Mouse (Mus musculus) embryonic stem cell, embryonic (primary cell): Measurements from ENCODE around the gene Esrra.

ENCODE experiments used
- CTCF ChIA-PET, 4 experiments: fragments of 300-600 bp in 2 of 4; fragments of 350-600 bp in 2 of 4; sonication (Branson Sonifier 250); formaldehyde crosslinking; loops; one replicate each; lab custom pipeline; 2022; ENCODE audit warnings: inconsistent platforms in 2 of 4; lab: Charles Lee
- POLR2A ChIA-PET, 4 experiments: fragments of 300-600 bp in 2 of 4; fragments of 350-600 bp in 2 of 4; sonication (Branson Sonifier 250); formaldehyde crosslinking; loops; one replicate each; lab custom pipeline; 2022; ENCODE audit warnings: antibody characterized with exemption in 4 of 4, inconsistent platforms in 1 of 4; lab: Charles Lee

The Esrra gene

DNA sequence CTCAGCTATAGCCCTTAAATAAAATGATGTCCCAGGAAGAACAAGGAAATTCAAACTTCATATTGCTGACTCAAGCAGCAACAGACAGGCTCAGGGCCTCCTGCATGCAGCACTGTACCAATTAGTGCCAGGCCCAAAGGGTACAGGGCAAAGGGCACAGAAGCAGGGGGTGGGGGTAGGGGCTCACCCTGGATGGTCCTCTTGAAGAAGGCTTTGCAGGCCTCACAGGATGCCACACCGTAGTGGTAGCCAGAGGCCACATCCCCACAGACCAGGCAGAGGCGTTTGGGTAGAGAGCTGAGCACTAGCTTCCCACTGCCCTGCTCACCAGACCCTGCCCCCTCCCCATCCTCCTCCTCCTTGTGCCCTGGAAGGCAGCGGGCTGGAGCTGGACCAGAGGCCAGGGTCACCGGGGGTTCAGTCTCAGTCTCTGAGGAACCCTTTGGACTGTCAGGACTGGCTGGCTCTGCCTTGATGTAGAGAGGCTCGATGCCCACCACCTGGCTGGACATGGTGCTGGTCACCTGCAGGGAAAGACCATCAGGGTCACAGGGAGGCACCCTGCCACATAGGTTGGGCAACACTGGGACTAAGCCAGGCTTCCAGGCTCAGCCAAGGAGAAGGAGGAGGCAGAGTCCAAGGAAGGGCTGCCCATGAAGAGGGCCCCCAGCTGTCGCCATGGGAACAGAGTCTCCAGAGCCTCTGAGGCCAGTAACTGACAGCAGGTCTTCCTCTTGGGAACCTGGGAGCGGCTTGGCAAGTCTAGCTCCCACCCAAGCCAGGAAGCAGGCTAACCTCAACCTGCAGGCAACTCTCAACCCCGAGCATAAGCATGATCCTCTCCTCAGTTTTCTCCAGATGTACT, 1.5 kb downstream of the Esrra start:
- POLR2A ChIA-PET, result interaction anchor here in 3 of 4 experiments (0.7 to 7.1 kb wide), 15 partner anchors 9 to 192 kb away, joined by 3 to 58 read pairs (median 5); partner anchors contain the start of genes Trmt112 (in 3 of the 3), Bad (in 2 of the 3), Gpr137 (in 2 of the 3) and Prdx5 (in 2 of the 3)
- CTCF ChIA-PET, result interaction anchor here in 3 of 4 experiments (0.6 to 1.5 kb wide), 4 partner anchors 20 to 54 kb away, joined by 3 to 5 read pairs (median 4); no protein-coding TSS in a partner anchor

DNA sequence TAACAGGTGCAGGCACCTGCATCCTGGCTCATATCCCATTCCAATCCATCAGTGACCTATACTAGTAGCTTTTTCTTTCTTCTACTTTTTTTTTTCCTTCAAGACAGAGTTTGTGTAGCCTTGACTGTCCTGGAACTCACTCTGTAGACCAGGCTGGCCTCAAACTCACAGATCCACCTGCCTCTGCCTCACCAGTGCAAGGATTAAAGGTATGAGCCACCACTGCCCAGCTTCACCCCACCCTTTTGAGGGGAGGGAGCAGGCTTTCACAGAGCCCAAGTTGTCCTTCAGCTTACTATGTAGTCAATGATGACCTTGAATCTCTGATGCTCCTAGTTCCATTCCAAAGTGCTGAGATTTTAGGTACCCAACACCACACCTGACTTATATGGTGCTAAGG, 2.2 kb downstream of the Esrra start:
- POLR2A ChIA-PET, result interaction anchor here in 3 of 4 experiments (0.8 to 7.1 kb wide), 9 partner anchors 9 to 549 kb away, joined by 3 to 58 read pairs (median 5); partner anchors contain the start of genes Trmt112 (in 3 of the 3), Prdx5 (in 2 of the 3) and Fkbp2 (in 1 of the 3)
- CTCF ChIA-PET, result interaction anchor here in 2 of 4 experiments (0.5 to 0.6 kb wide), 2 partner anchors 18 to 19 kb away, joined by 3 to 4 read pairs; no protein-coding TSS in a partner anchor

DNA sequence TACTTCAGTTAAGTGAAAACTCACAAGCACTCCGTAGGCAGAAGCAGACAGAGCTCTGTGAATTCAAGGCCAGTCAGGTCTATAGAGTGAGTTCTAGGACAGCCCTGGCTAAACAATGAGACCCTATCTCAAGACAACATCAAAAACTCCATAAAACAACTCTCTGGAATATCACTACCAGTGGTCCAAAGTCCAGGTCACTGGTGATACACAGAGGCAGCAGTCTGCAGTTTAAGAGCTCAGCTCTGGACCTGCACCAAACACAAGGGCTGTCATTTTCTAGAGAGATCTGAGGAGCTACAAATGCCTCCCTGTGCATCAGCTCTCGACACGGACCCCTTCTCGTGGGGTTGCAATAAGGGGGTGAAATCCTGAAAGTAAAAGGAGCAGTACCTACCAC, 3.3 kb downstream of the Esrra start:
- ChIA-PET POLR2A (interaction anchor here in 2 of 4 experiments (0.5 to 7.1 kb wide), 2 partner anchors 8 to 29 kb away, joined by 4 to 43 read pairs; partner anchors contain the start of genes Prdx5 (in 1 of the 2) and Trmt112 (in 1 of the 2)), CTCF (interaction anchor here in 1 of 4 experiments (1.2 kb wide), 1 partner anchor 18 kb away, joined by 3 read pairs; no protein-coding TSS in a partner anchor)

DNA sequence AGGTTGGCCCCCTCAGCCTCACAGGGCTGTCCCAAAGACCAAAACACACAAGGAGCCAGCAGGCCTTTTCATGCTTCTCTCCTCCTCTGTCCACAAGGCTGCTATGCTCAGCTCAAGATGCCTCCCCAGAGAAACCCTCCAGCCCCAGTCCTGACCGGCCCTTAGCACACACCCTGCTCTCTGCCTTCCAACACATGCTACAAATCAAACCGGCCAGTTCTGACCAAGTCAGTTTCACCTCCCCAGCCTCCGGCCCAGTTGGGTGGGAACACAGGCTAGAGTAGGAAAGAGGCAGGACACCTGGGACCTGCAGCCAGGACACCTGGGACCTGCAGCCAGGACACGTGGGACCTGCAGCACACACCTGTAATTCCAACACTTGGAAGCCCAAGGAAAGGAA, 5.1 kb downstream of the Esrra start:
- POLR2A ChIA-PET, result interaction anchor here in 1 of 4 experiments (0.6 kb wide), 1 partner anchor 18 kb away, joined by 3 read pairs; the partner anchor contains the start of gene Kcnk4
- CTCF ChIA-PET, result no interaction called here

DNA sequence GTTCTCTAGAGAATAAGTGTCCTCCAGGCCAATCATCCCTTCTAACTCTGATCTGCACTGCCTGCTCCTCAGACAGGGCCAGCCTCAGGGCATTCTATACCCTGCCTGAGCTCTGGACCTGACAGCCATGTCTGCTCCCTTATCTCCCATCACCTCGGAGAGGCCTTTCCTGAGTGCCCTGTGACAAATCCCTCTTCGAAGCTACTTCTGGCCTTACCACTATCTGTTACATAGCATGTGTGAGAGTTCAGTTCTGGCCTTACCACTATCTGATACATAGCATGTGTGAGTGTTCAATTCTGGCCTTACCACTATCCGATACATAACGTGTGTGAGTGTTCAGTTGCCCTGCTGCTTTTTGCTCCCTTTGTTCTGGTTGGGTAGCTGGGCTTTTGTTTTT, 6.3 kb downstream of the Esrra start:
- ChIA-PET POLR2A (interaction anchor here in 2 of 4 experiments (0.6 to 1.5 kb wide), 3 partner anchors 55 to 631 kb away, joined by 3 to 4 read pairs (median 3); no protein-coding TSS in a partner anchor), CTCF (interaction anchor here in 2 of 4 experiments (0.7 to 1.8 kb wide), 2 partner anchors 9 to 48 kb away, joined by 3 read pairs; partner anchors contain the start of gene Catsperz (in 1 of the 2))

DNA sequence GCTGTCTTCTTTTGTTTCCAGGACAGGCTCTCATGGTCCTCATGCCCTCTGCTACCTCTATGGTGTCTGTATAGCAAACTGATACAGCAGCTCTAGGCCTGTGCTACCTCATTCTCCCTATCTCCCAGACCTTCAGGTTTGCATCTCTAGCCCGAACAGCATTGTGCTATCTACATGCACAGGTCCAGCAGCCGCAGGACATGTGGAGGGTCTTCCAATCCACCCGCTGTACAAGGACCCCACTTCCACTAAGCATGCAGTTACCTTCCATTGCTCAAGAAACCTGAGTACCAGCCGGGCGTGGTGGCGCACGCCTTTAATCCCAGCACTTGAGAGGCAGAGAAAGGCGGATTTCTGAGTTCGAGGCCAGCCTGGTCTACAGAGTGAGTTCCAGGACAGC, 7.1 kb downstream of the Esrra start:
- POLR2A ChIA-PET, result interaction anchor here in 2 of 4 experiments (0.6 to 1.8 kb wide), 5 partner anchors 27 to 630 kb away, joined by 3 to 5 read pairs (median 3); partner anchors contain the start of genes Bad (in 1 of the 2) and Gpr137 (in 1 of the 2)
- CTCF ChIA-PET, result interaction anchor here in 3 of 4 experiments (0.6 to 1.8 kb wide), 4 partner anchors 10 to 498 kb away, joined by 3 read pairs; partner anchors contain the start of gene Catsperz (in 1 of the 3)

DNA sequence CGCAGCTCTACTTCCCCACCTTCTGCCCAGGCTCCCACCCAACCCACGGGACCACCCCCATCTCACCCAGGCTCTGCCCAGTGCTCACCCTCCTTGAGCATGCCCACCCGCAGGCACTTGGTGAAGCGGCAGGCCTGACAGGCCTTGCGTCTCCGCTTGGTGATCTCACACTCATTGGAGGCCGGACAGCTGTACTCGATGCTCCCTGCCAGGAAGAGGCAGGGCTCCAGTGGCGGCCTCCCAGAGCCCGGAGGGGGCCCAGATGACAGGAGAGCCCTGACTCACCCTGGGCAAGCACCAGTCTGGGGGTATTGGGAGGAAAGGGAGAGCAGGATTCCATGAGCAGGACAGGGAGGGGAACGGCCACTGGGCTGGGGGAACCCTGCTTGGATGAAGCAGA, 7.6 kb downstream of the Esrra start:
- ChIA-PET CTCF (interaction anchor here in 3 of 4 experiments (0.5 to 1.8 kb wide), 6 partner anchors 10 to 497 kb away, joined by 3 to 4 read pairs (median 3); partner anchors contain the start of gene Catsperz (in 2 of the 3)), POLR2A (interaction anchor here in 2 of 4 experiments (0.6 to 6.8 kb wide), 4 partner anchors 8 to 59 kb away, joined by 3 to 58 read pairs (median 4); partner anchors contain the start of genes Bad (in 1 of the 2), Esrra (in 1 of the 2) and Gpr137 (in 1 of the 2))

DNA sequence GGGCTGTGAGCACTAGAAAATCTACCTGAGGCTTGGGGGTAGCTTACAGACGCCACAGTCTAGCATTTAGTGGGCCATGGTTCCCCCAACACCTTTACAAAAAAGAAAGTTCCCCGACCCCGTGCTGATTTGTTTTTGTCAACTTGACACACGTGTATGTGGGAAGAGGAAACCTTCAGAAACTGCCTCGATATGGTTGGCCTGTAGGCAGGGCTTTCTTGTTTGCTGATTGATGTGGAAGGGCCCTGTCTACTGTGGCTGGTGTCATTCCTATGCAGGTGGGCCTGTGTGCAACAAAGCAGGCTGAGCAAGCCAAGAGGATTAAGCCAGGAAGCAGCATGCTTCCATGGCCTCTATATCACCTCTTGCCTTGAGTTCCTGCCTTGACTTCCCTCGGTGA, 8.6 kb downstream of the Esrra start:
- CTCF ChIA-PET, result interaction anchor here in 2 of 4 experiments (1.0 to 1.2 kb wide), 3 partner anchors 11 to 145 kb away, joined by 3 to 4 read pairs (median 3); partner anchors contain the start of gene Catsperz (in 1 of the 2)
- POLR2A ChIA-PET, result interaction anchor here in 3 of 4 experiments (0.5 to 6.8 kb wide), 4 partner anchors 9 to 56 kb away, joined by 3 to 58 read pairs (median 4); partner anchors contain the start of genes Bad (in 1 of the 3), Esrra (in 1 of the 3) and Gpr137 (in 1 of the 3)

DNA sequence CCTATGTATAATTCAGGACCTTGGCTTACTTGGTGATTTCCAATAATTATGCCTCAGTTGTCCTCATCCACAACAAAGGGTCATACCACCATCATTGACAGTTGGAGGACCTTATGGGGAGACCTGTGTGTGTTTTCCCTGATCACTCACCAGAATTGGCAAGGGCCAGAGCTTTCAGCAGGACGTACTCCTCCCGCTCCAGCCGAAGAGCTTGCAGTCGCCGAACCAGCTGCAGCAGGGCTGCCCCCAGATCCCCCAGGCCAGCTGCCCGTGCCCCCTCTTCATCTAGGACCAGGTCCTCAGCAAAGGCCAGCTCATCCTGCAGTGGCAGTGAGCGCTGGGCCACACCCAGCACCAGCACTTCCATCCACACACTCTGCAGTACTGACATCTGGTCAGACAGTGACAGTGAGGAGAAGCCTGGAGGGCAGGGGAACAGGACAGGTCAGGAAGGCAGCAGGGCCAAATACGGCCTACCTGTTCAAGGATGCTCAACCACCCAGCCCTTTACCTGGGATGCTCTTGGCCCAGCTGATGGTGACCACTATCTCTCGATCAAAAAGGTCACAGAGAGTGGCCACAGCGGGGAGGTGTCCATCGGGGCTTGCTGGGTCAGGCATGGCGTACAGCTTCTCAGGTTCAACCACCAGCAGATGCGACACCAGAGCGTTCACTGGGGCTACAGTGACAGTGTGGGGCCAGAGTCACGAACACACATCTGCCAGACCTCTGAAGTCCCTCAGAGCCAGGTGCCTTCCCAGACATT, 9.2 kb downstream of the Esrra start:
- ChIA-PET POLR2A (interaction anchor here in 3 of 4 experiments (0.5 to 6.8 kb wide), 8 partner anchors 9 to 356 kb away, joined by 3 to 58 read pairs (median 4); partner anchors contain the start of genes Esrra (in 2 of the 3), Nudt22 (in 1 of the 3) and Trpt1 (in 1 of the 3)), CTCF (no interaction called here)

DNA sequence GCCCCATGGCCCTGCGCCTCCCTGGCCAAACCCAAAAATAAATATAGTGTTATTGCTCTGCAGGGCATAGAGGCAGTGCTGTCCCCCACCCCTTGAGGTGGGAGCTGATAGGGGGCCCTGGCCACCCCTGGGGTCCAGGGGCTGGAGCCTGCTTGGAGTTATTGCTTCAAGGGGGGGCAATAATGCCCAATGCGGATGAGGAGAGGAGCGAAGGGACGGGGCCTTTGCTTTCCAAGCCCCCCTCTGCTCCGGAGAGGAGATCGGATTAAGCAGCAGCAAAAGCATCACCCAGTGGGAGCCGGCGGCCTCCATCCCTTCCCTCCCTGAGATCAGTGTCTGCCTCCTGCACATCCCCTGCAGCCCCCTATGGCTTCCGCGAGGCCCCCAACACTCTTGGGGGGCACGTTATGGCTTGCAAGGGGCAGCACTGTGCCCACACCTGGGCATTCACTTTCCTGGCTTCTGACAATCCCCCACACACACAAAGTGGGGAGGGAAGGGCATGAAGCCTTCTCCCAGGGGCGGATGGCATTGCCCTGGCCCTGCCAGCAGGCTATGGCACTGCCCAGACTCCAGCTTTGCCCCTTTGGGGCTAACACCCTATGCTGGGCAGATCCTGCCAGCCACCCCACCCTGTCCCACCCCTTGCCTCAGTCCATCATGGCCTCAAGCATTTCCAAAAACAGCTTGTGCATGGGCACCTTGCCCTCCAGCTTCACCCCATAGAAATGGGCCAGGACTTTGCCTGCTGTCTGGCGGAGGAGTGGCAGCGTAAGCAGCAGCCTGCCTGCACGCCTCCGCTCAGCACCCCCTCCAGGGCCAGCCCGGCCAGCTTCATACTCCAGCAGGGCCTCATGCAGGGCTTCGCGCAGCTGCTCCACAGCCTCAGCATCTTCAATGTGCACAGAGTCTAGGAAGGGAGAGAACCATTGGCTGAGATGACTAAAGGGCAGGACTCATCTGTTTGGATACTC, 10.2 kb downstream of the Esrra start:
- ChIA-PET CTCF (interaction anchor here in 1 of 4 experiments (2.3 kb wide), 1 partner anchor 68 kb away, joined by 7 read pairs; no protein-coding TSS in a partner anchor), POLR2A (interaction anchor here in 3 of 4 experiments (0.6 to 6.8 kb wide), 11 partner anchors 10 to 514 kb away, joined by 3 to 58 read pairs (median 3); partner anchors contain the start of genes Esrra (in 2 of the 3), Nudt22 (in 1 of the 3) and Trpt1 (in 1 of the 3))

DNA sequence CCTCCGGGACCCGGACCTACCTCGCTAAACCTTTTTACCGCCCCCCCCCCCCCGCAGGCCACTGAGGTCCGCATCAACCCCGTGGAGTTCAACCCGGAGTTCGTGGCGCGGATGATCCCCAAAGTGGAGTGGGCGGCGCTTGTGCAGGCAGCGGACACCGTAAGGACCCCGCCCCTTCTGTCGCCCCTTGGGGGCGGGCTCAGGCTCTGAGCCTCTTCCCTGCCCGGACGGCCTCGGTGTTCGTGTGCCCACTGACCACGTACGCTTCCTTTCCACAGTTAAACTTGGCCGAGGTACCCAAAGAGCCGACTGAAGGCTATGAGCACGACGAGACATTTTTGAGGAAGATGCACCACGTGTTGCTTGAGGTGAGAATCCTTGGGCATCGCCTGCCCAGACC, 11.3 kb downstream of the Esrra start:
- CTCF ChIA-PET, result interaction anchor here in 2 of 4 experiments (0.7 to 2.3 kb wide), 3 partner anchors 16 to 69 kb away, joined by 3 to 8 read pairs (median 7); no protein-coding TSS in a partner anchor
- POLR2A ChIA-PET, result interaction anchor here (0.7 to 6.8 kb wide), 17 partner anchors 9 to 1002 kb away, joined by 3 to 58 read pairs (median 4); partner anchors contain the start of genes Bad (in 2 of the 4), Esrra (in 2 of the 4), Gpr137 (in 1 of the 4) and Ppp2r5b (in 1 of the 4)

DNA sequence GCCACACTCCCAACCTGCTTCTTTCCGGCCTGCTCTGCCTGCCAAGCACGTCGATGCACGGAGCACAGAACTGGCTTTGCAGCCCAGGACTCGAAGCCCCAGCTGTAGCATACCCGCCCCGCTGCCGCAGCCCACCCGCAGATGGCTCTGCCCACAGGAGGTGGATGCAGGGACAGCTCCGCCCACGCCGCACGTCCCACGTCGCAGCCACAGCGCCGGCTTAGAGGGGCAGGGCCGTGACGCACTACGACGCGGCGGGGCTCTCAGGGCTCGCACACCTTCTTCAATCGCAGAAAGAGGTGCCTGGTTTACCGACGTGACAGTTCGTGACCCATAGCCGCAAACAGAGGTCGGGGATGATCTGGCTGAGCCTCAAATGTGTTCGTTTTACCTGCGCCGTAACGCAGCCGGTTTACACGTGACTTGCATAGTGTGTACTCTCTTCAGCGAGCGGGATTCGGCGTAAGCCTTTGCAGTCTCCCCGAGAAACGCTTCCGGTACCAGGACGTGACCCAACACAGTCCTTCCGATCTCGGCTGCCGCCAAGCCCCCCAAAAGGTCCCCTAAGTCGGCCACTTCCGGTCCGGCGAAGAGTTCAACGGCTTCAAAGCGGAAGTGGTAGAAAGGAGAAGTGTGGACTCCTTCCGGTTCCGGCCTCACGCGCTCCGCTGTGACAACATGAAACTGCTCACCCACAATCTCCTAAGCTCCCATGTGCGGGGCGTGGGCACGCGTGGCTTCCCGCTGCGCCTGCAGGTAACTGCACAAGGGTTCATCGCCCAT, 11.9 kb downstream of the Esrra start, which contains the start of the genes Trmt112 and Prdx5:
Trmt112 (plus strand) TSS at position 192 of the 783 bp plus-strand sequence.
Prdx5 (minus strand) TSS at position 600 of the 783 bp plus-strand sequence.
- CTCF ChIA-PET, result interaction anchor here in 3 of 4 experiments (0.5 to 2.3 kb wide), 5 partner anchors 16 to 618 kb away, joined by 3 to 8 read pairs (median 3); no protein-coding TSS in a partner anchor
- POLR2A ChIA-PET, result interaction anchor here (0.5 to 6.8 kb wide), 38 partner anchors 9 to 1003 kb away, joined by 3 to 58 read pairs (median 4); partner anchors contain the start of genes Esrra (in 3 of the 4), Bad (in 2 of the 4), Fkbp2 (in 1 of the 4) and Gpr137 (in 1 of the 4)

DNA sequence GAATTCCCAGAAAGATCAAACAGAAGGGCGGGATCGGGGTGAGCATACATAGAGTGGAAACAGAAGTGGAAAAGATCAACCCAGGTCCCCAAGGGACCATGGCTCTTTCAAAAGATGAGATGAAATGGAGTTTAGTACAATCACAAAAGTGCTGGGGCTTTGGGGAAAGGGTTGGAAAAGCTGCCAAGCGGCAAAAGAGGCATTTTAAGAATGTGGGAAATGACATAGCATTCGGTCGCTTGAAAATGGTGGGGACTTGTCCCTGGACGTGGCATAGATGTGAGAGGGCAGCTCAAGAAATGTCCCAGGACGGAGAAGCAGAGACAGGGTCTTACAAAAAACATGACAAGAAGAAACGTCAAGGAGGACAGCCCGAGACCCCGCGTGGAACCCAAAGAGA, 12.6 kb downstream of the Esrra start:
- ChIA-PET CTCF (interaction anchor here in 2 of 4 experiments (0.8 to 2.3 kb wide), 3 partner anchors 27 to 71 kb away, joined by 3 to 8 read pairs (median 7); no protein-coding TSS in a partner anchor), POLR2A (interaction anchor here in 3 of 4 experiments (0.6 to 6.8 kb wide), 27 partner anchors 10 to 469 kb away, joined by 3 to 58 read pairs (median 4); partner anchors contain the start of genes Esrra (in 3 of the 3), Bad (in 1 of the 3), Fkbp2 (in 1 of the 3) and Gpr137 (in 1 of the 3))
